Mouse (Mus musculus) neural tube, embryonic 14.5 days (tissue): ENCODE results near the gene Plaur. TPM values are rescaled to one million over a fixed set of nuclear protein-coding genes. Genes with fewer than 3 reads are reported as not detected.

Experiments
- ATAC-seq: fragments of 200-750 bp; cut with Nextera tagmentation; 2 replicates; pipeline ENCODE4 v1.8.0; 2017; ENCODE audit warnings: low read depth, mild to moderate bottlenecking, moderate TSS enrichment, moderate library complexity
- H3K27ac ChIP-seq: fragments of 300-500 bp; sonication (generic); 2 replicates; pipeline ENCODE4 v1.5.1; 2014; ENCODE audit warnings: low read depth, mild to moderate bottlenecking, control low read depth, low read length, moderate library complexity, mixed read lengths
- H3K27me3 ChIP-seq: fragments of 300-500 bp; sonication (generic); 2 replicates; pipeline ENCODE4 v1.6.1; 2014; ENCODE audit warnings: low read length; ENCODE audit not compliant: control insufficient read depth, insufficient read depth
- H3K36me3 ChIP-seq: fragments of 300-500 bp; sonication (generic); 2 replicates; pipeline ENCODE4 v1.6.1; 2014; ENCODE audit warnings: low read length, mixed read lengths; ENCODE audit not compliant: control insufficient read depth, insufficient read depth
- H3K4me1 ChIP-seq: fragments of 300-500 bp; sonication (generic); 2 replicates; pipeline ENCODE4 v1.6.1; 2014; ENCODE audit warnings: low read length; ENCODE audit not compliant: control insufficient read depth, insufficient read depth
- H3K4me2 ChIP-seq: fragments of 300-500 bp; sonication (generic); 2 replicates; pipeline ENCODE4 v1.6.1; 2014; ENCODE audit warnings: mild to moderate bottlenecking, low read depth, low read length, control low read depth
- H3K4me3 ChIP-seq: fragments of 300-500 bp; sonication (generic); 2 replicates; pipeline ENCODE4 v1.5.1; 2014; ENCODE audit warnings: low read depth, low read length, control low read depth, mixed read lengths
- H3K9ac ChIP-seq: fragments of 300-500 bp; sonication (generic); replicated peaks from 2 replicates; pipeline ENCODE4 v1.6.1; 2014; ENCODE audit warnings: low read depth, mild to moderate bottlenecking, control low read depth, low read length, mixed read lengths
- H3K9me3 ChIP-seq: fragments of 300-500 bp; sonication (generic); 2 replicates; pipeline ENCODE4 v1.6.1; 2016; ENCODE audit warnings: low read length; ENCODE audit not compliant: control insufficient read depth
- WGBS: fragments of 180-500 bp; shearing (Covaris S2); extraction: QIAGEN DNeasy Blood & Tissue Kit; methylation state at CpG from one replicate; pipeline ENCODE4 v1.1.7; 2014; 5-methylcytosine and 5-hydroxymethylcytosine counted together
- polyA plus RNA-seq: library from polyadenylated mRNA; unstranded; fragments of >200 nt; fragmentation: Nextera tagmentation; extraction: Ambion mirVana; gene quantifications from 2 replicates; pipeline ENCODE4 v1.2.1, GENCODE M21; 2014

Plaur gene
- polyA plus RNA-seq, 1 experiment from 2014 or later, result 1.6 TPM

DNA sequence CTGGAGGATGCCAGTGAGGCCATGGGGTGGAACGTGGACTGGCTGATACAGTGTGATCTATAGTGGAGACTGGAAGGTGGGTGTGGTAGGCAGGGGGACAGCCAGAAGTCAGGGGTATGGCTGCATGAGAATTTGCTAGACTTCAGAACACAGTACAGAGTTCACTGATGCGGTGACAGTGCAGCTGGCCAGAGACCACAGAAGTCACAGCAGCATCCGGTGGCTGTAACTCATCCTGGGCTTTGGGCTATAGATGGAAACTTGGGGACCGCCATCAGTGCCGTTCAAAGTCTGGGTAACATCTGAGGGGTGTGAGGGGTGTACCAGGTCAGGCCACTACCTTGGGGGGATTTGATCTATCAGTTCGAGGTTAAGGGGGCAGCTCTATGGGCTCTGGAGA lies 61.4 kb downstream of the Plaur start:
- Histone ChIP-seq H3K36me3 (no peaks in the 10 kb centered on the region), H3K27me3 (no peaks in the 10 kb centered on the region), H3K27ac (no peak overlapping the region), H3K4me2 (no peak overlapping the region), H3K4me1 (no peaks in the 10 kb centered on the region), H3K9ac (no peak overlapping the region), H3K4me3 (no peak overlapping the region), H3K9me3 (no peaks in the 10 kb centered on the region)
- WGBS, result 90% methylated on average over 6 of the region's 6 CpGs
- no peak for ATAC-seq

GRCm38 (mm10) chr7:24524978-24525377 lies 62.7 kb downstream of the Plaur start:
- Histone ChIP-seq H3K36me3 (no peaks in the 10 kb centered on the region), H3K27ac (no peak overlapping the region), H3K9ac (no peak overlapping the region), H3K4me3 (no peak overlapping the region), H3K9me3 (no peaks in the 10 kb centered on the region), H3K4me2 (no peak overlapping the region), H3K27me3 (no peaks in the 10 kb centered on the region), H3K4me1 (peaks cover 9% of the 10 kb centered on the region)
- ATAC-seq, result no peak
- WGBS, result 86% methylated on average over 6 of the region's 6 CpGs

Other genes starting within 250 kb of the Plaur start
- gene Zfp109, start 224.9 kb upstream of the Plaur start, polyA plus RNA-seq, result 3.8 and 4.5 TPM in 2 replicates
- 7.0 and 7.2 TPM in 2 replicates for gene Zfp108, start 207.7 kb upstream of the Plaur start, polyA plus RNA-seq
- gene Zfp93, start 192.1 kb upstream of the Plaur start, polyA plus RNA-seq, result 6.4 and 8.9 TPM in 2 replicates
- gene Zfp61, start 161.3 kb upstream of the Plaur start, polyA plus RNA-seq, result 37.3 and 39.6 TPM in 2 replicates
- 19.2 and 24.2 TPM in 2 replicates for gene Zfp94, start 145.8 kb upstream of the Plaur start, polyA plus RNA-seq
- 0.32 and 0.99 TPM in 2 replicates for gene Tescl, start 128.5 kb upstream of the Plaur start, polyA plus RNA-seq
- gene Lypd5, start 113.3 kb upstream of the Plaur start, polyA plus RNA-seq, result not detected in 2 replicates
- 2.0 and 2.1 TPM in 2 replicates for gene Kcnn4, start 92.2 kb upstream of the Plaur start, polyA plus RNA-seq
- 32.9 and 34.9 TPM in 2 replicates for gene Smg9, start 62.9 kb upstream of the Plaur start, polyA plus RNA-seq
- not detected in 2 replicates for gene Irgc1, start 10.2 kb upstream of the Plaur start, polyA plus RNA-seq
- gene Cadm4, start 19.5 kb downstream of the Plaur start, polyA plus RNA-seq, result 15.9 and 22.6 TPM in 2 replicates
- gene Zfp428, start 44.5 kb downstream of the Plaur start, polyA plus RNA-seq, result 165 and 211 TPM in 2 replicates
- gene AC161166.1, start 50.0 kb downstream of the Plaur start, polyA plus RNA-seq, result 1.6 and 2.2 TPM in 2 replicates
- gene Irgq, start 68.2 kb downstream of the Plaur start, polyA plus RNA-seq, result 21.5 and 27.0 TPM in 2 replicates
- gene Pinlyp, start 83.6 kb downstream of the Plaur start, polyA plus RNA-seq, result not detected in 2 replicates
- gene Xrcc1, start 83.8 kb downstream of the Plaur start, polyA plus RNA-seq, result 54.1 and 57.4 TPM in 2 replicates
- gene Ethe1, start 125.1 kb downstream of the Plaur start, polyA plus RNA-seq, result 26.4 and 27.9 TPM in 2 replicates
- gene Zfp575, start 125.2 kb downstream of the Plaur start, polyA plus RNA-seq, result 8.5 and 9.4 TPM in 2 replicates
- gene Phldb3, start 148.3 kb downstream of the Plaur start, polyA plus RNA-seq, result not detected in 2 replicates
- 0.16 TPM in 1 of 2 replicates, not detected in the other for gene Lypd3, start 174.1 kb downstream of the Plaur start, polyA plus RNA-seq
- not detected in 2 replicates for gene Tex101, start 214.2 kb downstream of the Plaur start, polyA plus RNA-seq
- gene BC049730, start 246.8 kb downstream of the Plaur start, polyA plus RNA-seq, result not detected in 2 replicates